Mouse (Mus musculus): ENCODE data around the gene Ccnd2. TPM values are rescaled to one million over a fixed set of nuclear protein-coding genes. Genes with fewer than 3 reads are reported as not detected.

Ccnd2 gene
- polyA plus RNA-seq, 1 experiment from 2014 or later = 684 TPM

- no peaks in the 10 kb centered on the region for H3K27me3 ChIP-seq (ENCODE audit: insufficient read depth, low read length)
- H3K4me2 ChIP-seq = no peak overlapping the region
- ATAC-seq (ENCODE audit: insufficient read depth) (no peak), DNase-seq (no peak)
- no peaks in the 10 kb centered on the region for H3K9me3 ChIP-seq (ENCODE audit: low read depth, low read length)
- H3K36me3 ChIP-seq (ENCODE audit: insufficient read depth) = no peaks in the 10 kb centered on the region
- no peak overlapping the region for H3K9ac ChIP-seq
- no peaks in the 10 kb centered on the region for H3K4me1 ChIP-seq (ENCODE audit: insufficient read depth)
- no peak overlapping the region for H3K4me3 ChIP-seq (ENCODE audit: low read depth, low read length)
- WGBS = 81% methylated on average over 8 of the region's 8 CpGs
- no peak overlapping the region for H3K27ac ChIP-seq (ENCODE audit: low read depth)
- no peak for TF ChIP-seq CTCF (IDR thresholded peaks at IDR 0.05; ENCODE audit: low read depth)
These were observed 18.7 kb upstream of the Ccnd2 start for GRCm38 (mm10) chr6:127170734-127171133.

- no peak for ATAC-seq (ENCODE audit: insufficient read depth)
- H3K9me3 ChIP-seq (ENCODE audit: low read depth, low read length) = no peaks in the 10 kb centered on the region
- WGBS = 55% methylated on average over 4 of the region's 4 CpGs
These were observed 13.7 kb upstream of the Ccnd2 start for GRCm38 (mm10) chr6:127165663-127166062.

GRCm38 (mm10) chr6:127162842-127163241, 10.8 kb upstream of the Ccnd2 start:
- 27% methylated on average over 6 of the region's 6 CpGs for WGBS
- Histone ChIP-seq H3K27ac (ENCODE audit: low read depth) (no peak overlapping the region), H3K4me2 (0 out of 2 replicates have a peak overlapping the region, but pooled peaks have one; percentile 7), H3K4me1 (ENCODE audit: insufficient read depth) (no peaks in the 10 kb centered on the region), H3K9me3 (ENCODE audit: low read depth, low read length) (no peaks in the 10 kb centered on the region), H3K4me3 (ENCODE audit: low read depth, low read length) (no peak overlapping the region), H3K27me3 (ENCODE audit: insufficient read depth, low read length) (no peaks in the 10 kb centered on the region), H3K9ac (no peak overlapping the region), H3K36me3 (ENCODE audit: insufficient read depth) (no peaks in the 10 kb centered on the region)
- peak; percentile 52 for DNase-seq
- ATAC-seq (ENCODE audit: insufficient read depth) = peak; percentile 60; the same call in 1 of the 2 replicates
- no peak for TF ChIP-seq CTCF (IDR thresholded peaks at IDR 0.05; ENCODE audit: low read depth)

More at GRCm38 (mm10) chr6:127165663-127166062, 13.7 kb upstream of the Ccnd2 start:
- no peaks in the 10 kb centered on the region for H3K36me3 ChIP-seq (ENCODE audit: insufficient read depth)
- no peak overlapping the region for H3K4me3 ChIP-seq (ENCODE audit: low read depth, low read length)
- no peaks in the 10 kb centered on the region for H3K4me1 ChIP-seq (ENCODE audit: insufficient read depth)
- peak; percentile 21 for DNase-seq
- no peak overlapping the region for H3K4me2 ChIP-seq
- no peak for TF ChIP-seq CTCF (IDR thresholded peaks at IDR 0.05; ENCODE audit: low read depth)
- no peak overlapping the region for H3K27ac ChIP-seq (ENCODE audit: low read depth)
- H3K9ac ChIP-seq = no peak overlapping the region
- no peaks in the 10 kb centered on the region for H3K27me3 ChIP-seq (ENCODE audit: insufficient read depth, low read length)

GRCm38 (mm10) chr6:127157321-127157720, 5.3 kb upstream of the Ccnd2 start:
- H3K4me2 ChIP-seq = no peak overlapping the region
- WGBS = 52% methylated on average over 1 of the region's 1 CpGs
- no peaks in the 10 kb centered on the region for H3K9me3 ChIP-seq (ENCODE audit: low read depth, low read length)

GRCm38 (mm10) chr6:127155468-127155867, 3.5 kb upstream of the Ccnd2 start:
- no peaks in the 10 kb centered on the region for H3K27me3 ChIP-seq (ENCODE audit: insufficient read depth, low read length)
- no peaks in the 10 kb centered on the region for H3K9me3 ChIP-seq (ENCODE audit: low read depth, low read length)
- WGBS = under 1% methylated on average over 15 of the region's 15 CpGs
- peak; percentile 65 for DNase-seq
- no peak for ATAC-seq (ENCODE audit: insufficient read depth)
- peaks cover 7% of the 10 kb centered on the region for H3K4me1 ChIP-seq (ENCODE audit: insufficient read depth)
- H3K4me2 ChIP-seq = peak overlapping the region; percentile 79
- no peak for TF ChIP-seq CTCF (IDR thresholded peaks at IDR 0.05; ENCODE audit: low read depth)
- peak overlapping the region; percentile 52 for H3K9ac ChIP-seq
- H3K4me3 ChIP-seq (ENCODE audit: low read depth, low read length) = peak overlapping the region; percentile 73
- peak overlapping the region; percentile 78; the same call in 1 of the 2 replicates for H3K27ac ChIP-seq (ENCODE audit: low read depth)
- no peaks in the 10 kb centered on the region for H3K36me3 ChIP-seq (ENCODE audit: insufficient read depth)

More at GRCm38 (mm10) chr6:127157321-127157720, 5.3 kb upstream of the Ccnd2 start:
- H3K4me3 ChIP-seq (ENCODE audit: low read depth, low read length) = no peak overlapping the region
- H3K9ac ChIP-seq = no peak overlapping the region
- DNase-seq (no peak), ATAC-seq (ENCODE audit: insufficient read depth) (no peak)
- no peak overlapping the region for H3K27ac ChIP-seq (ENCODE audit: low read depth)
- H3K36me3 ChIP-seq (ENCODE audit: insufficient read depth) = no peaks in the 10 kb centered on the region
- peaks cover 2% of the 10 kb centered on the region; the same call in 1 of the 2 replicates for H3K4me1 ChIP-seq (ENCODE audit: insufficient read depth)
- H3K27me3 ChIP-seq (ENCODE audit: insufficient read depth, low read length) = no peaks in the 10 kb centered on the region
- TF ChIP-seq CTCF (IDR thresholded peaks at IDR 0.05; ENCODE audit: low read depth) = no peak

- H3K36me3 ChIP-seq (ENCODE audit: insufficient read depth) = no peaks in the 10 kb centered on the region
- H3K4me2 ChIP-seq = peak overlapping the region; percentile 79
- peak overlapping the region; percentile 52 for H3K9ac ChIP-seq
- no peak for TF ChIP-seq CTCF (IDR thresholded peaks at IDR 0.05; ENCODE audit: low read depth)
- ATAC-seq (ENCODE audit: insufficient read depth) (peak; percentile 16), DNase-seq (peak; percentile 97)
- H3K27ac ChIP-seq (ENCODE audit: low read depth) = peak overlapping the region; percentile 94
- no peaks in the 10 kb centered on the region for H3K9me3 ChIP-seq (ENCODE audit: low read depth, low read length)
- H3K27me3 ChIP-seq (ENCODE audit: insufficient read depth, low read length) = no peaks in the 10 kb centered on the region
- WGBS = under 1% methylated on average over 32 of the region's 34 CpGs
- peaks cover 7% of the 10 kb centered on the region for H3K4me1 ChIP-seq (ENCODE audit: insufficient read depth)
- H3K4me3 ChIP-seq (ENCODE audit: low read depth, low read length) = peak overlapping the region; percentile 73
These were observed 2.8 kb upstream of the Ccnd2 start for GRCm38 (mm10) chr6:127154708-127155268.

- Histone ChIP-seq H3K27me3 (ENCODE audit: insufficient read depth, low read length) (no peaks in the 10 kb centered on the region), H3K9ac (peak overlapping the region; percentile 52), H3K27ac (ENCODE audit: low read depth) (peak overlapping the region; percentile 94), H3K4me2 (peak overlapping the region; percentile 79), H3K4me1 (ENCODE audit: insufficient read depth) (peaks cover 7% of the 10 kb centered on the region), H3K9me3 (ENCODE audit: low read depth, low read length) (no peaks in the 10 kb centered on the region), H3K4me3 (ENCODE audit: low read depth, low read length) (peak overlapping the region; percentile 73), H3K36me3 (ENCODE audit: insufficient read depth) (no peaks in the 10 kb centered on the region)
- no peak for ATAC-seq (ENCODE audit: insufficient read depth)
- under 1% methylated on average over 30 of the region's 30 CpGs for WGBS
- TF ChIP-seq CTCF (IDR thresholded peaks at IDR 0.05; ENCODE audit: low read depth) = no peak
- DNase-seq = peak; percentile 27
These were observed 2.1 kb upstream of the Ccnd2 start for GRCm38 (mm10) chr6:127153972-127154707.
